Mouse (Mus musculus) hindbrain, embryonic 15.5 days (tissue): Measurements from ENCODE around the gene Frmd4b. TPM values are rescaled to one million over a fixed set of nuclear protein-coding genes. Genes with fewer than 3 reads are reported as not detected.

ENCODE experiments used
- ATAC-seq: fragments of 200-750 bp; cut with Nextera tagmentation; 2 replicates; pipeline ENCODE4 v1.8.0; 2017; ENCODE audit warnings: low read depth, moderate number of reproducible peaks, moderate TSS enrichment; ENCODE audit not compliant: low FRiP score
- H3K27ac ChIP-seq: fragments of 300-500 bp; sonication (generic); replicated peaks from 2 replicates; pipeline ENCODE4 v1.5.1; 2015; ENCODE audit warnings: mild to moderate bottlenecking, inconsistent platforms
- H3K27me3 ChIP-seq: fragments of 300-500 bp; sonication (generic); 2 replicates; pipeline ENCODE4 v1.6.1; 2015; ENCODE audit warnings: control low read depth, inconsistent platforms
- H3K36me3 ChIP-seq: fragments of 300-500 bp; sonication (generic); 2 replicates; pipeline ENCODE4 v1.6.1; 2015; ENCODE audit warnings: control low read depth, inconsistent platforms
- H3K4me1 ChIP-seq: fragments of 300-500 bp; sonication (generic); replicated peaks from 2 replicates; pipeline ENCODE4 v1.6.1; 2015; ENCODE audit warnings: control low read depth, inconsistent platforms
- H3K4me2 ChIP-seq: fragments of 300-500 bp; sonication (generic); 2 replicates; pipeline ENCODE4 v1.6.1; 2015; ENCODE audit warnings: moderate library complexity, mild to moderate bottlenecking, inconsistent platforms
- H3K4me3 ChIP-seq: fragments of 300-500 bp; sonication (generic); 2 replicates; pipeline ENCODE4 v1.5.1; 2015; ENCODE audit warnings: mild to moderate bottlenecking, inconsistent platforms
- H3K9ac ChIP-seq: fragments of 300-500 bp; sonication (generic); 2 replicates; pipeline ENCODE4 v1.6.1; 2015; ENCODE audit warnings: inconsistent platforms
- H3K9me3 ChIP-seq: fragments of 300-500 bp; sonication (generic); 2 replicates; pipeline ENCODE4 v1.6.1; 2016; ENCODE audit warnings: control low read depth, inconsistent platforms
- WGBS: fragments of 180-500 bp; shearing (Covaris S2); methylation state at CpG from one replicate; pipeline ENCODE4 v1.1.7; 2015; 5-methylcytosine and 5-hydroxymethylcytosine counted together
- polyA plus RNA-seq: library from polyadenylated mRNA; unstranded; fragments of >200 nt; fragmentation: Nextera tagmentation; extraction: Ambion mirVana; gene quantifications from 2 replicates; pipeline ENCODE4 v1.2.1, GENCODE M21; 2015

Gene Frmd4b
- polyA plus RNA-seq, 1 experiment from 2014 or later = 22.7 TPM

GRCm38 (mm10) chr6:97517616-97518235 lies 99.6 kb downstream of the Frmd4b start:
- Histone ChIP-seq H3K4me3 (no peak overlapping the region), H3K4me1 (peaks cover 23% of the 10 kb centered on the region), H3K36me3 (no peaks in the 10 kb centered on the region), H3K9ac (no peak overlapping the region), H3K4me2 (no peak overlapping the region), H3K27ac (no peak overlapping the region), H3K27me3 (no peaks in the 10 kb centered on the region), H3K9me3 (no peaks in the 10 kb centered on the region)
- WGBS = 40% methylated on average over 12 of the region's 12 CpGs
- no peak for ATAC-seq

GRCm38 (mm10) chr6:97516941-97517340 lies 100.4 kb downstream of the Frmd4b start:
- Histone ChIP-seq H3K27me3 (no peaks in the 10 kb centered on the region), H3K9ac (no peak overlapping the region), H3K4me2 (no peak overlapping the region), H3K4me3 (no peak overlapping the region), H3K9me3 (no peaks in the 10 kb centered on the region), H3K36me3 (no peaks in the 10 kb centered on the region), H3K27ac (no peak overlapping the region), H3K4me1 (peaks cover 23% of the 10 kb centered on the region)
- 74% methylated on average over 5 of the region's 5 CpGs for WGBS
- ATAC-seq = peak; percentile 38; the same call in 1 of the 2 replicates

- Histone ChIP-seq H3K27ac (no peak overlapping the region), H3K36me3 (no peaks in the 10 kb centered on the region), H3K9me3 (no peaks in the 10 kb centered on the region), H3K4me3 (no peak overlapping the region), H3K4me1 (peaks cover 13% of the 10 kb centered on the region), H3K27me3 (no peaks in the 10 kb centered on the region), H3K4me2 (no peak overlapping the region), H3K9ac (no peak overlapping the region)
- ATAC-seq = no peak
- 44% methylated on average over 8 of the region's 8 CpGs for WGBS
These were observed 106.6 kb downstream of the Frmd4b start for GRCm38 (mm10) chr6:97510771-97511170.

GRCm38 (mm10) chr6:97509434-97509833 lies 107.9 kb downstream of the Frmd4b start:
- no peaks in the 10 kb centered on the region for H3K9me3 ChIP-seq
- H3K4me3 ChIP-seq = no peak overlapping the region
- no peak overlapping the region for H3K9ac ChIP-seq
- H3K36me3 ChIP-seq = no peaks in the 10 kb centered on the region
- WGBS = 93% methylated on average over 10 of the region's 10 CpGs
- no peaks in the 10 kb centered on the region for H3K27me3 ChIP-seq
- H3K4me2 ChIP-seq = no peak overlapping the region
- H3K27ac ChIP-seq = no peak overlapping the region
- ATAC-seq = no peak
- peaks cover 12% of the 10 kb centered on the region for H3K4me1 ChIP-seq

GRCm38 (mm10) chr6:97508480-97508879 lies 108.9 kb downstream of the Frmd4b start:
- Histone ChIP-seq H3K27me3 (no peaks in the 10 kb centered on the region), H3K36me3 (no peaks in the 10 kb centered on the region), H3K9me3 (no peaks in the 10 kb centered on the region), H3K4me1 (peaks cover 12% of the 10 kb centered on the region), H3K4me3 (no peak overlapping the region), H3K27ac (no peak overlapping the region), H3K9ac (no peak overlapping the region), H3K4me2 (no peak overlapping the region)
- WGBS = 76% methylated on average over 6 of the region's 6 CpGs
- no peak for ATAC-seq

- WGBS = 93% methylated on average over 3 of the region's 3 CpGs
- H3K36me3 ChIP-seq = no peaks in the 10 kb centered on the region
- H3K27ac ChIP-seq = no peak overlapping the region
- no peak overlapping the region for H3K4me2 ChIP-seq
- H3K9me3 ChIP-seq = no peaks in the 10 kb centered on the region
- H3K4me1 ChIP-seq = peaks cover 12% of the 10 kb centered on the region
- no peak for ATAC-seq
- no peaks in the 10 kb centered on the region for H3K27me3 ChIP-seq
- no peak overlapping the region for H3K9ac ChIP-seq
- H3K4me3 ChIP-seq = no peak overlapping the region
These were observed 109.4 kb downstream of the Frmd4b start for GRCm38 (mm10) chr6:97507893-97508292.

- 39% methylated on average over 15 of the region's 15 CpGs for WGBS
- H3K27me3 ChIP-seq = no peaks in the 10 kb centered on the region
- no peaks in the 10 kb centered on the region for H3K9me3 ChIP-seq
- peak overlapping the region; percentile 18; the same call in 1 of the 2 replicates for H3K4me2 ChIP-seq
- peaks cover 12% of the 10 kb centered on the region for H3K4me1 ChIP-seq
- H3K4me3 ChIP-seq = no peak overlapping the region
- ATAC-seq = peak; percentile 89
- H3K27ac ChIP-seq = no peak overlapping the region
- H3K36me3 ChIP-seq = no peaks in the 10 kb centered on the region
- H3K9ac ChIP-seq = no peak overlapping the region
These were observed 111.1 kb downstream of the Frmd4b start for GRCm38 (mm10) chr6:97506141-97506650.

- Histone ChIP-seq H3K27ac (no peak overlapping the region), H3K9me3 (no peaks in the 10 kb centered on the region), H3K4me3 (no peak overlapping the region), H3K4me1 (peaks cover 12% of the 10 kb centered on the region), H3K9ac (no peak overlapping the region), H3K27me3 (no peaks in the 10 kb centered on the region), H3K4me2 (no peak overlapping the region), H3K36me3 (no peaks in the 10 kb centered on the region)
- 89% methylated on average over 5 of the region's 5 CpGs for WGBS
- ATAC-seq = no peak
These were observed 112.7 kb downstream of the Frmd4b start for GRCm38 (mm10) chr6:97504673-97505072.

GRCm38 (mm10) chr6:97501000-97501399 lies 116.3 kb downstream of the Frmd4b start:
- ATAC-seq = no peak
- Histone ChIP-seq H3K36me3 (no peaks in the 10 kb centered on the region), H3K27me3 (no peaks in the 10 kb centered on the region), H3K9me3 (no peaks in the 10 kb centered on the region), H3K4me1 (peaks cover 3% of the 10 kb centered on the region; the same call in 1 of the 2 replicates), H3K4me2 (no peak overlapping the region), H3K27ac (no peak overlapping the region), H3K9ac (no peak overlapping the region), H3K4me3 (no peak overlapping the region)
- 91% methylated on average over 7 of the region's 7 CpGs for WGBS

- Histone ChIP-seq H3K4me2 (no peak overlapping the region), H3K27me3 (no peaks in the 10 kb centered on the region), H3K4me1 (no peaks in the 10 kb centered on the region), H3K9ac (no peak overlapping the region), H3K9me3 (no peaks in the 10 kb centered on the region), H3K4me3 (no peak overlapping the region), H3K36me3 (no peaks in the 10 kb centered on the region), H3K27ac (no peak overlapping the region)
- WGBS = 90% methylated on average over 6 of the region's 6 CpGs
- no peak for ATAC-seq
These were observed 117.1 kb downstream of the Frmd4b start for GRCm38 (mm10) chr6:97500246-97500645.

- H3K4me3 ChIP-seq = no peak overlapping the region
- ATAC-seq = no peak
- no peak overlapping the region for H3K4me2 ChIP-seq
- H3K27ac ChIP-seq = no peak overlapping the region
- H3K36me3 ChIP-seq = no peaks in the 10 kb centered on the region
- H3K27me3 ChIP-seq = no peaks in the 10 kb centered on the region
- no peaks in the 10 kb centered on the region for H3K9me3 ChIP-seq
- no peak overlapping the region for H3K9ac ChIP-seq
- H3K4me1 ChIP-seq = no peaks in the 10 kb centered on the region
- WGBS = 71% methylated on average over 1 of the region's 1 CpGs
These were observed 121.3 kb downstream of the Frmd4b start for GRCm38 (mm10) chr6:97496002-97496401.

- no peaks in the 10 kb centered on the region for H3K27me3 ChIP-seq
- ATAC-seq = no peak
- no peak overlapping the region for H3K9ac ChIP-seq
- peaks cover 28% of the 10 kb centered on the region for H3K4me1 ChIP-seq
- H3K9me3 ChIP-seq = no peaks in the 10 kb centered on the region
- 84% methylated on average over 5 of the region's 5 CpGs for WGBS
- no peak overlapping the region for H3K4me3 ChIP-seq
- no peaks in the 10 kb centered on the region for H3K36me3 ChIP-seq
- H3K27ac ChIP-seq = no peak overlapping the region
- H3K4me2 ChIP-seq = no peak overlapping the region
These were observed 126.3 kb downstream of the Frmd4b start for GRCm38 (mm10) chr6:97491065-97491464.

- ATAC-seq = no peak
- no peak overlapping the region for H3K9ac ChIP-seq
- H3K4me1 ChIP-seq = peaks cover 35% of the 10 kb centered on the region
- 34% methylated on average over 7 of the region's 7 CpGs for WGBS
- H3K27me3 ChIP-seq = no peaks in the 10 kb centered on the region
- H3K9me3 ChIP-seq = no peaks in the 10 kb centered on the region
- H3K4me3 ChIP-seq = no peak overlapping the region
- H3K27ac ChIP-seq = no peak overlapping the region
- H3K4me2 ChIP-seq = peak overlapping the region; percentile 94; the same call in 1 of the 2 replicates
- no peaks in the 10 kb centered on the region for H3K36me3 ChIP-seq
These were observed 128.5 kb downstream of the Frmd4b start for GRCm38 (mm10) chr6:97488821-97489220.
